Mouse (Mus musculus): ENCODE results near the gene Igdcc3. TPM values are rescaled to one million over a fixed set of nuclear protein-coding genes. Genes with fewer than 3 reads are reported as not detected.

Igdcc3 gene
- polyA plus RNA-seq, 1 experiment from 2014 or later, result 0.52 TPM

- Histone ChIP-seq H3K36me3 (no peaks in the 10 kb centered on the region), H3K4me1 (peaks cover 22% of the 10 kb centered on the region), H3K27ac (no peak overlapping the region), H3K9me3 (no peaks in the 10 kb centered on the region), H3K4me3 (peak overlapping the region; percentile 71), H3K4me2 (peak overlapping the region; percentile 100), H3K27me3 (peaks cover 61% of the 10 kb centered on the region), H3K9ac (peak overlapping the region; percentile 65)
- ATAC-seq (ENCODE audit: insufficient number of reproducible peaks, low FRiP score, low TSS enrichment, low read depth), result 0 out of 2 replicates have a peak, but pooled peaks have one; percentile 15
- under 1% methylated on average over 17 of the region's 17 CpGs for WGBS
Measured at GRCm38 (mm10) chr9:65141976-65142318, 958 bp downstream of the Igdcc3 start.

GRCm38 (mm10) chr9:65142399-65142798 is 1.4 kb downstream of the Igdcc3 start:
- ATAC-seq (ENCODE audit: insufficient number of reproducible peaks, low FRiP score, low TSS enrichment, low read depth), result no peak
- H3K36me3 ChIP-seq, result no peaks in the 10 kb centered on the region
- H3K9me3 ChIP-seq, result no peaks in the 10 kb centered on the region
- H3K27ac ChIP-seq, result no peak overlapping the region
- H3K4me1 ChIP-seq, result peaks cover 22% of the 10 kb centered on the region
- peak overlapping the region; percentile 100 for H3K4me2 ChIP-seq
- H3K4me3 ChIP-seq, result peak overlapping the region; percentile 71
- H3K9ac ChIP-seq, result peak overlapping the region; percentile 65; the same call in 1 of the 2 replicates
- WGBS, result under 1% methylated on average over 8 of the region's 8 CpGs
- H3K27me3 ChIP-seq, result peaks cover 61% of the 10 kb centered on the region

- Histone ChIP-seq H3K36me3 (no peaks in the 10 kb centered on the region), H3K9ac (no peak overlapping the region), H3K27ac (no peak overlapping the region), H3K27me3 (peaks cover 31% of the 10 kb centered on the region), H3K4me1 (peaks cover 17% of the 10 kb centered on the region), H3K4me2 (no peak overlapping the region), H3K9me3 (no peaks in the 10 kb centered on the region), H3K4me3 (no peak overlapping the region)
- WGBS, result 84% methylated on average over 5 of the region's 5 CpGs
- ATAC-seq (ENCODE audit: insufficient number of reproducible peaks, low FRiP score, low TSS enrichment, low read depth), result no peak
Measured at GRCm38 (mm10) chr9:65146001-65146400, 5.0 kb downstream of the Igdcc3 start.

DNA sequence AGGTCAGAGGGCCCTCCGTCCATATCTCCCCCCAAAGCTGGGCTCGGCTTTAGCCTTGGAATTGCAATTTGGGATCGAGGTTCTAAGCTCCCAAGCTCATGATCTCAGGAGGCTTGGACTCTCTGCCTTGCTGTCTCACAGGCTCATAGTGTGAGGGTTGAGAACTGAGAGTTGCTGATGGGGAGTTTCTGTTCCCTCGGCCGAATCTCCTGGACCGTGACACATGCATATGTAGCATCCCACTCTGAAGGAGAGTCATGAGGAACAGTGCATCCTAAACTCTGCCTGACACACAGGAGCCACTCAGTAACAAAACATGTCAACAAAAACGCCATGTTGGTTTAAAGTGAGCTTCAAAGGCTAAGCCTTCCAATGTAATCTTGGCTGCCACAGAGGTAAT is 7.5 kb downstream of the Igdcc3 start:
- Histone ChIP-seq H3K36me3 (no peaks in the 10 kb centered on the region), H3K27me3 (peaks cover 11% of the 10 kb centered on the region), H3K9ac (no peak overlapping the region), H3K4me3 (no peak overlapping the region), H3K4me1 (0 out of 2 replicates have a peak, but pooled peaks cover 3% of the 10 kb centered on the region), H3K27ac (no peak overlapping the region), H3K9me3 (no peaks in the 10 kb centered on the region), H3K4me2 (no peak overlapping the region)
- no peak for ATAC-seq (ENCODE audit: insufficient number of reproducible peaks, low FRiP score, low TSS enrichment, low read depth)
- 88% methylated on average over 7 of the region's 7 CpGs for WGBS

GRCm38 (mm10) chr9:65152711-65153330 is 11.8 kb downstream of the Igdcc3 start:
- WGBS, result 55% methylated on average over 6 of the region's 6 CpGs
- no peak for ATAC-seq (ENCODE audit: insufficient number of reproducible peaks, low FRiP score, low TSS enrichment, low read depth)
- no peak overlapping the region for H3K4me2 ChIP-seq
- no peak overlapping the region for H3K9ac ChIP-seq
- H3K27me3 ChIP-seq, result peaks cover 18% of the 10 kb centered on the region
- H3K9me3 ChIP-seq, result no peaks in the 10 kb centered on the region
- no peak overlapping the region for H3K27ac ChIP-seq
- peaks cover 7% of the 10 kb centered on the region; the same call in 1 of the 2 replicates for H3K4me1 ChIP-seq
- no peaks in the 10 kb centered on the region for H3K36me3 ChIP-seq
- no peak overlapping the region for H3K4me3 ChIP-seq

GRCm38 (mm10) chr9:65153331-65153711 is 12.3 kb downstream of the Igdcc3 start:
- no peak for ATAC-seq (ENCODE audit: insufficient number of reproducible peaks, low FRiP score, low TSS enrichment, low read depth)
- H3K27me3 ChIP-seq, result peaks cover 20% of the 10 kb centered on the region
- no peak overlapping the region for H3K9ac ChIP-seq
- H3K36me3 ChIP-seq, result no peaks in the 10 kb centered on the region
- WGBS, result 19% methylated on average over 5 of the region's 5 CpGs
- no peak overlapping the region for H3K4me3 ChIP-seq
- H3K27ac ChIP-seq, result no peak overlapping the region
- H3K9me3 ChIP-seq, result no peaks in the 10 kb centered on the region
- no peak overlapping the region for H3K4me2 ChIP-seq
- peaks cover 7% of the 10 kb centered on the region; the same call in 1 of the 2 replicates for H3K4me1 ChIP-seq

GRCm38 (mm10) chr9:65154692-65155455 is 13.9 kb downstream of the Igdcc3 start:
- Histone ChIP-seq H3K27me3 (peaks cover 30% of the 10 kb centered on the region), H3K27ac (no peak overlapping the region), H3K9ac (no peak overlapping the region), H3K4me2 (no peak overlapping the region), H3K4me3 (no peak overlapping the region), H3K36me3 (no peaks in the 10 kb centered on the region), H3K4me1 (peaks cover 7% of the 10 kb centered on the region; the same call in 1 of the 2 replicates), H3K9me3 (no peaks in the 10 kb centered on the region)
- ATAC-seq (ENCODE audit: insufficient number of reproducible peaks, low FRiP score, low TSS enrichment, low read depth), result no peak
- WGBS, result 55% methylated on average over 9 of the region's 9 CpGs

DNA sequence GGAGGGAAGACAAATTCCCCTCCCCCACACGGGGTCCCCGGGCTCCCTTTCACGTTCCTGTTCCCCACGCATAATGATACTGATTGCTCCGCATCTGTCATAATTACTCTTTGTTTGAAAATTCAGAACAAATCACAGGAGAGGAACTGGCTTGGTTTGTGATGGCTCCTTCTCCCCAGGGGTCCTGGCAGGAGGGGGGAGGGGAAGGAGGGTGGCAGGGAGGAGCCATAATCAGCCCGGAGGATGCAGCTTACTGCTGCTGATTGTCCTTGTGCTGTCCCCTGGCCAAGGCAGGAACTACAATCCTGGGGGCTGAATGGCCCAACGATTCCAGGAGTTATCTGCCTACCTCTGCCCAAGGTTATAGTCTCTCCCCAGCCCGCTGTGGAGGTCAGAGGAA is 15.6 kb downstream of the Igdcc3 start:
- Histone ChIP-seq H3K4me2 (no peak overlapping the region), H3K4me1 (peaks cover 7% of the 10 kb centered on the region; the same call in 1 of the 2 replicates), H3K27ac (no peak overlapping the region), H3K9ac (no peak overlapping the region), H3K36me3 (no peaks in the 10 kb centered on the region), H3K4me3 (no peak overlapping the region), H3K27me3 (peaks cover 46% of the 10 kb centered on the region), H3K9me3 (no peaks in the 10 kb centered on the region)
- no peak for ATAC-seq (ENCODE audit: insufficient number of reproducible peaks, low FRiP score, low TSS enrichment, low read depth)
- whole genome bisulfite sequencing, result 11% methylated on average over 8 of the region's 8 CpGs

DNA sequence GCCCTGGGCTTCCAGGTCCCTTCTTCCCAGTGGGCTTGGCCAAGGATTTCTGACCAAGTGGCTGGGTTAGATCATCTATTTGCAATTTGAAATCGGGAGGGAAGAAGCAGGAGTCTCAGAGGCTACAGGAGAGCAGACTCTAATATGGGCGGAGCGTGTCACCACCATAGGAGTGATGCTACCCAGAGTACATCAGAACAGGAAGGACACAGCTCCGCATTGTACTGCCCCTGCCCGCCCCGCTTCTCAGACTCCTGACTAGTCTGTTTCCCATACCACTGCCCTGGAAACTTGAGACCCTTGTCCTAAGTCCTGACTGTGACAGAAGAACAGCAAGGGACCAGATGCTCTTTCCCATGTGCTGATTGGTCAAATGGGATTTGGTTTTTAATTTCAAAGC is 16.6 kb downstream of the Igdcc3 start:
- H3K4me3 ChIP-seq, result no peak overlapping the region
- H3K27me3 ChIP-seq, result peaks cover 56% of the 10 kb centered on the region
- H3K36me3 ChIP-seq, result no peaks in the 10 kb centered on the region
- H3K27ac ChIP-seq, result no peak overlapping the region
- 43% methylated on average over 6 of the region's 6 CpGs for WGBS
- ATAC-seq (ENCODE audit: insufficient number of reproducible peaks, low FRiP score, low TSS enrichment, low read depth), result no peak
- H3K9me3 ChIP-seq, result no peaks in the 10 kb centered on the region
- H3K4me2 ChIP-seq, result no peak overlapping the region
- no peak overlapping the region for H3K9ac ChIP-seq
- peaks cover 10% of the 10 kb centered on the region for H3K4me1 ChIP-seq

GRCm38 (mm10) chr9:65161188-65161587 is 20.2 kb downstream of the Igdcc3 start:
- peaks cover 82% of the 10 kb centered on the region for H3K27me3 ChIP-seq
- H3K36me3 ChIP-seq, result no peaks in the 10 kb centered on the region
- H3K4me1 ChIP-seq, result peaks cover 15% of the 10 kb centered on the region
- H3K4me2 ChIP-seq, result no peak overlapping the region
- H3K4me3 ChIP-seq, result no peak overlapping the region
- H3K27ac ChIP-seq, result no peak overlapping the region
- H3K9me3 ChIP-seq, result no peaks in the 10 kb centered on the region
- ATAC-seq (ENCODE audit: insufficient number of reproducible peaks, low FRiP score, low TSS enrichment, low read depth), result no peak
- no peak overlapping the region for H3K9ac ChIP-seq
- WGBS, result 48% methylated on average over 4 of the region's 4 CpGs

GRCm38 (mm10) chr9:65161881-65162280 is 20.9 kb downstream of the Igdcc3 start:
- Histone ChIP-seq H3K36me3 (no peaks in the 10 kb centered on the region), H3K4me3 (no peak overlapping the region), H3K4me1 (peaks cover 12% of the 10 kb centered on the region), H3K9me3 (no peaks in the 10 kb centered on the region), H3K27me3 (peaks cover 78% of the 10 kb centered on the region), H3K9ac (no peak overlapping the region), H3K4me2 (no peak overlapping the region), H3K27ac (no peak overlapping the region)
- WGBS, result 25% methylated on average over 8 of the region's 8 CpGs
- ATAC-seq (ENCODE audit: insufficient number of reproducible peaks, low FRiP score, low TSS enrichment, low read depth), result no peak
